Mouse (Mus musculus) ovary, adult 2 months (tissue): ENCODE results near the gene Mgst2. TPM values are rescaled to one million over a fixed set of nuclear protein-coding genes. Genes with fewer than 3 reads are reported as not detected.

ENCODE experiments used
- polyA plus RNA-seq: library from polyadenylated mRNA; depleted of rRNA; stranded (reverse); fragments of >200 nt; gene quantifications from 2 replicates; pipeline ENCODE4 v1.2.3, GENCODE M21; 2012; rRNA removed

The Mgst2 gene
- polyA plus RNA-seq = 0.81 and 1.3 TPM in 2 replicates

GRCm38 (mm10) chr3:51660060-51660459, at the start of gene Mgst2:
Gene Mgst2 (plus strand): TSS chr3:51660360.

Other genes with a start within 250 kb of the Mgst2 start
- gene Naa15, start 245.2 kb upstream of the Mgst2 start, polyA plus RNA-seq = 1.6 and 2.3 TPM in 2 replicates
- 11.5 and 12.3 TPM in 2 replicates for gene Rab33b, start 176.4 kb upstream of the Mgst2 start, polyA plus RNA-seq
- gene Setd7, start 99.5 kb upstream of the Mgst2 start, polyA plus RNA-seq = 25.1 and 29.5 TPM in 2 replicates